Mouse (Mus musculus): ENCODE measurements around the gene Ank3.

DNA sequence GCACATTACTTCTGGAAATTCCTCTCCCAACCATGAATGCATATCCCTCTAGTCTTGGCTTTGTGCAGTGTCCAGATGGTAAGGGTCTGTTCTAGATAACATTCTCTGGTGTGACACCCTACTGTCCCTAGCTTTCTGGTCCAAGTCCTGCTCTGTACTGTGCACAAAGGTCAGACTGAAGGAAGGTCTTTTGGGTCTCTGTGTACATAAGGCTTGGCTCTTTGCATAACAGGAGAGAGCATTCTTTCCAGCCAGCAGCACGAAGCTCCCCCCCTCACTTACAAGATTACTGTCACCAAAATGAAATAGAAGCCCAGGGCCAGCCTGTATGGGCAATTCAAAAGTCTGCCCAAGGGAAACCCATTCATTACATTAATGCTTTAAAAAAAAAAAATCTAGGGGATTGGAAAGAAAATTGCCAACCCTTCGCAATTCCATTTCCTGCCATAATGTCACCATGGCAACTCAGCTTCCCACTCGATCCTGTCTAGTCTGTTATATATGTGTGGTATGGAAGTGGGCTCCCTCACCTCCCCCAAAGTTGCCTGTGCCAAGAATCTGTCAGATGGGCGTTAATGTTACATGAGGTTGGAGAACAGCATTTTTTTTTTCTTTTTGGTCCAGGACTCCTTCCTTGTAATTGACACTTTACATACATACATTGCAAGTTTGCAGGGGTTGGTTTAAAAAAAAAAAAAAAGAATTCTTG lies 460.5 kb downstream of the Ank3 start:
- no peak for TF ChIP-seq POLR2A (IDR thresholded peaks at IDR 0.05; ENCODE audit: low read depth, low read length)
- no peak for TF ChIP-seq CTCF (IDR thresholded peaks at IDR 0.05; ENCODE audit: extremely low read depth, insufficient read depth, insufficient read length, insufficient replicate concordance)

Data from spleen, adult 2 months (tissue).